Mouse (Mus musculus) lung, embryonic 14.5 days (tissue): ENCODE results near the gene Ccdc12. TPM values are rescaled to one million over a fixed set of nuclear protein-coding genes. Genes with fewer than 3 reads are reported as not detected.

Experiments used
- ATAC-seq: fragments of 200-750 bp; cut with Nextera tagmentation; 2 replicates; pipeline ENCODE4 v1.8.0; 2017; ENCODE audit warnings: mild to moderate bottlenecking, moderate TSS enrichment, moderate library complexity; ENCODE audit not compliant: insufficient read depth
- DNase-seq: peaks from one replicate; pipeline ENCODE4 v3.0.0-alpha.2; 2015
- H3K27ac ChIP-seq: fragments of 300-500 bp; sonication (generic); 2 replicates; pipeline ENCODE4 v1.5.1; 2014; ENCODE audit warnings: low read depth, mild to moderate bottlenecking, moderate library complexity
- H3K27me3 ChIP-seq: fragments of 300-500 bp; sonication (generic); 2 replicates; pipeline ENCODE4 v1.6.1; 2014; ENCODE audit warnings: low read length, control low read depth; ENCODE audit not compliant: insufficient read depth
- H3K36me3 ChIP-seq: fragments of 300-500 bp; sonication (generic); 2 replicates; pipeline ENCODE4 v1.6.1; 2014; ENCODE audit warnings: control low read depth; ENCODE audit not compliant: insufficient read depth
- H3K4me1 ChIP-seq: fragments of 300-500 bp; sonication (generic); 2 replicates; pipeline ENCODE4 v1.6.1; 2014; ENCODE audit warnings: antibody characterized with exemption, control low read depth; ENCODE audit not compliant: insufficient read depth
- H3K4me2 ChIP-seq: fragments of 300-500 bp; sonication (generic); 2 replicates; pipeline ENCODE4 v1.6.1; 2014; ENCODE audit warnings: mild to moderate bottlenecking
- H3K4me3 ChIP-seq: fragments of 300-500 bp; sonication (generic); 2 replicates; pipeline ENCODE4 v1.5.1; 2014; ENCODE audit warnings: low read depth, low read length
- H3K9ac ChIP-seq: fragments of 300-500 bp; sonication (generic); 2 replicates; pipeline ENCODE4 v1.6.1; 2014
- H3K9me3 ChIP-seq: fragments of 300-500 bp; sonication (generic); 2 replicates; pipeline ENCODE4 v1.6.1; 2016; ENCODE audit warnings: low read depth, low read length, control low read depth
- CTCF ChIP-seq: IDR thresholded peaks from 2 replicates; pipeline ENCODE4 v1.5.1; 2016; ENCODE audit warnings: antibody characterized with exemption, low read depth
- WGBS: fragments of 180-500 bp; shearing (Covaris S2); extraction: QIAGEN DNeasy Blood & Tissue Kit; methylation state at CpG from one replicate; pipeline ENCODE4 v1.1.7; 2014; 5-methylcytosine and 5-hydroxymethylcytosine counted together
- polyA plus RNA-seq: library from polyadenylated mRNA; unstranded; fragments of >200 nt; fragmentation: Nextera tagmentation; extraction: Ambion mirVana; gene quantifications from 2 replicates; pipeline ENCODE4 v1.2.1, GENCODE M21; 2014

The Ccdc12 gene
- polyA plus RNA-seq, 1 experiment from 2014 or later, result 155 TPM

DNA sequence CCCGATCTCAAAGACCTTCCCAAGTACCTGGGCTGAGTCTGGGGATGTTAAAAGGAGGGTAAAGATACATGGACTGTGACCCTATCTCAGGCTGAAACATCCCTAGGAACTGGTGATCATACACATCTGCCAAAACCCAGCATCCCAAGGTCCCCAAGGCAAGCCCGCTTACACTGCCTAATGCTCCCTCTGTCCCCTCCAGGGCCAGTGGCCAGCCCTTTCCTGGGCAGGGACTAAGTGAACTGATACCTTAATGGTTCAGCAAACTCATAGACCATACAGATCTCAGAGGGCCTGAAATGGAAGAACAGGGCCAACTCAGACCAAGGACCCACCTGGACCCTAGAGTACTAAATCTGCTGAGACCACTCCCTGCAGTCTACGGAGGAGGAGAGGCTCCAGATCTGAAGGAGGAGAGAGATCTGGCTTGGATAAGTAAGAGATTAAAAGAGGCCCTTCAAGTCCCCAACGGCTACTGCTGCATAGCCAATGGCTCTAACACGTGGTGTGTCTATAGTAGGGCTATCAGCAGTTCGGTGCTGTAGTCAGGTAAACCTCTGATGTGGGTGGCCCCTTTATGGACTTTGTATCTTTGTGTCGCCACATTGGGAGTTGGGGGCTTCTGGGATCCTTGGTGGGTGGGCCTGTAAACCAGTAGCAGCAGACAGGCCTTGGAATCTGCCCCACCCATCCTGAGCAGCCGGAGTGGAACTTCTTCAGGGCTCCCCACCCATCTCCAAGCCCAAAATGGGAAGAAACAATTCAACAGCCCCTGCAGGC, 32.7 kb upstream of the Ccdc12 start:
- Histone ChIP-seq H3K27me3 (no peaks in the 10 kb centered on the region), H3K4me3 (peak overlapping the region; percentile 58), H3K9me3 (no peaks in the 10 kb centered on the region), H3K36me3 (peaks cover 41% of the 10 kb centered on the region), H3K4me1 (peaks cover 3% of the 10 kb centered on the region), H3K4me2 (peak overlapping the region; percentile 99), H3K9ac (peak overlapping the region; percentile 69), H3K27ac (peak overlapping the region; percentile 94)
- WGBS, result 31% methylated on average over 8 of the region's 8 CpGs
- TF ChIP-seq CTCF, result no peak
- ATAC-seq (no peak), DNase-seq (peak; percentile 22)

DNA sequence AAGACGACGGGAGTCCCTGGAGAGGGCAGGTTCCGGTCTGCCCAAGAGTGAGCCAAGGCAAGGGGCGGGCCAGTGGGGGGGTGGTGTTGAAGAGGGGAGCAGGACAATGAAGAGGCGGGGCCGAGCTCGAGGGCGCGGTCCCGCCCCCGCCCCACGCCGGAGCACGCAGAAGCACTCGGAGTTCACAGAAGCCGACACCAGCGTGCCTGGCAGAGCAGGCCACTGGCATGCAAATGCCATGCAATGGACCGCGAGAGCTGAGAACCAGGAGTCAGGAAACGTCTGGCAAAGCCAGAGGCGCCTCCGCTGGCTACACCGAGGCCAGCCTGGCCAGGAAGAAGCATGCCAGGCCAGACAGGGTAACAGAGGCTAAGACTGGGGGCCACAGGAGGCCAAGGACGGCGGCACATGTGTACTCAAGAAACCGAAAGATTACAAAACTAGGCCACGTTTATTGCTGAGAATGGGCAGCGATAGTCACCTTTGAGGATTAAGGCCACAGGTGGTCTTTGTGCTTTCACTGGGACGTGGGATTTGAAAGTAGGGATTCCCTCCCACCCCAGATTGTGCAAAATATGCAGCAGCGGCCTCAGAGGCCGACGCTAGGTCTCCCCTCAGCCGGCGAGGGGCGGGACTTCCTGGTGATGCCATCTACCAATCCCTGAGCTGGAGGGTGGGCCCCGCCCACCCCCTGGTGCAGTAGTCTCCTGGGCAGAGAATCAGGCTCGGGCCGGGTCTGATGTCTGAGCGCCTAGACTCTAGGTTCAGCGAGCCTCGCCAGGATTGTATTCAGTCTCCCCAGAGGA, 31.7 kb upstream of the Ccdc12 start, which contains the start of gene Nradd:
Gene Nradd (minus strand): TSS at position 92 of the 806 bp plus-strand sequence.
- Histone ChIP-seq H3K9ac (peak within 1 kb of the TSS; percentile 69), H3K4me1 (peaks cover 3% of the 10 kb centered on the region), H3K9me3 (no peaks in the 10 kb centered on the region), H3K4me3 (peak within 1 kb of the TSS; percentile 58), H3K4me2 (peak within 1 kb of the TSS; percentile 99), H3K27me3 (no peaks in the 10 kb centered on the region), H3K27ac (peak within 1 kb of the TSS; percentile 94), H3K36me3 (peaks cover 32% of the 10 kb centered on the region)
- peak; percentile 96 for ATAC-seq
- TF ChIP-seq CTCF, result no peak
- DNase-seq, result peak; percentile 97
- under 1% methylated on average over 41 of the region's 41 CpGs for WGBS

DNA sequence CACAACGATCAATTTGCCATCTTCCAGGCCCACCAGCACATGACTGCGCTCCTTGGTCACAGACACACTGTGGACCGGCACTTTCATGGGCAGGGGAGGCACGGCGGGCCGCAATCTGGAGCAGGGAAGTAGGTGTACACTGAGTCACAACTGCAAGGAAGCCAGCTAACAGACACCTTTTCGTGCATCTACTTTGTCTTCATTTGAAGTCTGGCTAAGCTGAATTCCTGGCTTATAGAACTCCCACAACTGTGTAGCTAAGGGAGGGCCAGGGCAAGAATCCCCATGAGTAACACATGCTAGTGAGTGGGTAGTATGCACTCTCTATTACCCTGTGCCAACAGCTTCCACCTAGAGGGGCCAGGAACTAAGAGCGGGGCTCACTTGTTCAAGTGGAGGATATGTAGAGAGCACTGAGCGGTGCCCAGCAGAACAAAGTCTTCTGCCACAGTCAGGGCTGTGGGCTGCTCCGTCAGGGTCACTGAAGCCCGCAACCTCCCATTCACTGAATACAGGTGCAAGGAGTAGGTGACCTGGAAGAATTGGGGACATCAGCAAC, 30.9 kb upstream of the Ccdc12 start:
- peak overlapping the region; percentile 99 for H3K4me2 ChIP-seq
- peaks cover 3% of the 10 kb centered on the region for H3K4me1 ChIP-seq
- H3K9me3 ChIP-seq, result no peaks in the 10 kb centered on the region
- H3K27me3 ChIP-seq, result peaks cover under 1% of the 10 kb centered on the region; the same call in 1 of the 2 replicates
- no peak for TF ChIP-seq CTCF
- H3K27ac ChIP-seq, result peak overlapping the region; percentile 94
- WGBS, result 62% methylated on average over 11 of the region's 11 CpGs
- no peak for ATAC-seq
- peak overlapping the region; percentile 58 for H3K4me3 ChIP-seq
- DNase-seq, result no peak
- peaks cover 23% of the 10 kb centered on the region for H3K36me3 ChIP-seq
- peak overlapping the region; percentile 69 for H3K9ac ChIP-seq

DNA sequence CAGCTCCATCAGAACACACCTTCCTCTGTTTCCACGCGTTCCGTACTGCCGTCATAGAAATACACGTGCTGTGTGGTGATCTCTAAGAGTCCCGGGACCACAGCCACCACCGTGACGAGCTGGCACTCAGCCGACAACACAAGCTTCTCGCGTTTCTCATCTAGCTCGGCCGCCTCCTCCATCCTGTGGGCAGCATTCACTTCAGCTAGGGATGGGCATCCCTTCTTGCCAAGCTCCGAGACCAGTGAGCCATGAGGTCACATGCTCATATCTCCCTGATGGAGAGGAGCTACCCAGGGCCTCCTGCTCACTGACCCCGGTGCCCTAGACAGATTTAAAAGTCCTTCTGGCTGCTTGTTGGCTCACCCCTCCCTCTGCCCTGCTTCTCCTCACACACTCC, 26.1 kb upstream of the Ccdc12 start:
- 78% methylated on average over 15 of the region's 15 CpGs for WGBS
- no peak for ATAC-seq
- Histone ChIP-seq H3K27me3 (peaks cover 23% of the 10 kb centered on the region), H3K9ac (no peak overlapping the region), H3K4me1 (peaks cover 2% of the 10 kb centered on the region), H3K4me2 (no peak overlapping the region), H3K27ac (no peak overlapping the region), H3K4me3 (no peak overlapping the region), H3K9me3 (no peaks in the 10 kb centered on the region), H3K36me3 (no peaks in the 10 kb centered on the region)
- no peak for DNase-seq
- TF ChIP-seq CTCF, result no peak

DNA sequence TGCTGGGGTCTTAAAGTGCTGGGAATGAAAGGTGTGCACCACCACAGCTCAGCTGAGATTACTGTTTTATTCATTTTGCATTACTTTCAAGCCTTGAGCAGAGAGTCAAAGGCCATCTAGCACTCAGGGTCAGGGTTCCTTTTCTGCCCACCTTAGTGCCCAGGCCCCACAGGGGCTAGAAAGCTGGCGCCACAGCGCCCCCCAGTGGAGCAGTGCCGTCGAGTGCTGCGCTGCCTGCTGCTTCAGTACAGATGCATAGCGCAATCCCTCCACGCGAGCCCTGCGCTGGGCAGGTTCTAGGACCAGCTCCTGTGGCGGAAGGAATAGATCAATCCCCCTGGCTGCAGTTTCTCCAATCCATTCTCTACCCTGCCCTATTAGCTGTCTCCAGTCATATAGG, 25.1 kb upstream of the Ccdc12 start:
- no peaks in the 10 kb centered on the region for H3K36me3 ChIP-seq
- peaks cover 23% of the 10 kb centered on the region for H3K27me3 ChIP-seq
- TF ChIP-seq CTCF, result peak; percentile 73
- H3K9ac ChIP-seq, result no peak overlapping the region
- no peaks in the 10 kb centered on the region for H3K9me3 ChIP-seq
- ATAC-seq (no peak), DNase-seq (peak; percentile 78)
- H3K4me3 ChIP-seq, result no peak overlapping the region
- no peaks in the 10 kb centered on the region for H3K4me1 ChIP-seq
- 15% methylated on average over 10 of the region's 10 CpGs for WGBS
- H3K4me2 ChIP-seq, result peak overlapping the region; percentile 43
- H3K27ac ChIP-seq, result no peak overlapping the region

DNA sequence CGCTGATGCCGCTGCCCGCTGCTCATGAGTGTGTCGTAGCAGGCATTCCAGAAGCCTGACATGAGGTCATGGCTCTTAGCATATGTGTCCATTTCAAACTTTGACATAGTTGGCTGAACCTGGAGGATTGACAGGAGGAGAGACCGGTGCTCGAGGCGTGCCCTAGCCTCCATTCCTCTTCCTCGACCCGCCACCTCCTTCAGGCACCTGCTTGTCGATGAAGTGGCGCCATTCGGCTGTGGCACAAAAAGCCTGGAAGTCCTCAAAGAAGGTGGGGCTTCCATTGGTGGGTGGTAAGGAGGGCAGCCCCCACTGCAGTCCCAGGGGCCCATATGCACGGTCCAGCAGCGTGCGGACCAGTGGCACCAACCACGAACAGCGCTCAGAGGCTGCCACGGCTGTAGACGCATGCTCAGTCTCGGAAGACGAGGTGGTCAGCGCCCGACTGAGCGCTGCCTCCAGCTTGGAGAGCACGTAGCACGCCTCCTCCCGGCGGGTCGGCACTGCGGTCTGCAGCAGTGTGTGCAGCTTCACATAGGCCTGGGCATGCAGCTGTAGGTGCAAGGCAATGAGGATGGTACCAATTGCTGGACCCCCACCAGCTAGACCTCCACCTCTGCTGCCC, 24.5 kb upstream of the Ccdc12 start:
- ATAC-seq, result no peak
- H3K9ac ChIP-seq, result no peak overlapping the region
- peak; percentile 35 for DNase-seq
- no peaks in the 10 kb centered on the region for H3K36me3 ChIP-seq
- WGBS, result 18% methylated on average over 30 of the region's 30 CpGs
- H3K27ac ChIP-seq, result no peak overlapping the region
- peaks cover 23% of the 10 kb centered on the region for H3K27me3 ChIP-seq
- no peak overlapping the region; the same call in 1 of the 2 replicates for H3K4me3 ChIP-seq
- H3K9me3 ChIP-seq, result no peaks in the 10 kb centered on the region
- TF ChIP-seq CTCF, result peak; percentile 42
- no peaks in the 10 kb centered on the region for H3K4me1 ChIP-seq
- H3K4me2 ChIP-seq, result peak overlapping the region; percentile 43
